Mouse (Mus musculus): ENCODE measurements around the gene Khnyn.

DNA sequence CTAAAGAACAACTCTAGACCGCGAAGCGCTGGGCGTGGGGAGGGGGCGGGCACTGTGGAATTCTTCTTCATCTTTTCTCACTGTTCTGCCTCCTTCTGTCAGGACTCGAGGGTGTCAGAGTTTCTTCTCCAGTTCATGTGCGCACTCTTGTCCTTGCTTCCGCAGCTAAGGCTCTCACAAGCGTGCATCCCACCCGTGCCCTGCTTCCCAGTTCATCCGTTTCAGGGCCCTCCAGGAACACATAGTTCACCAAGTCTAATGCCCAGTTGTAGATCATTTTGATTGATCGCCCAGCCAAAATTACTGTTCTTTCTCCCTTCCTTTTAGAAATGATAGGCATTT is 15.6 kb downstream of the Khnyn start:
- TF ChIP-seq CTCF (IDR thresholded peaks at IDR 0.05; ENCODE audit: borderline replicate concordance, insufficient read depth, low read depth, low read length) (no peak), POLR2A (IDR thresholded peaks at IDR 0.05; ENCODE audit: borderline replicate concordance, insufficient read depth, low read length) (no peak)
